Mouse (Mus musculus) intestine, postnatal 0 days (tissue): ENCODE measurements around the gene Ccdc146. TPM values are rescaled to one million over a fixed set of nuclear protein-coding genes. Genes with fewer than 3 reads are reported as not detected.

Experiments
- ATAC-seq: fragments of 200-750 bp; cut with Nextera tagmentation; 2 replicates; pipeline ENCODE4 v1.8.0; 2017; ENCODE audit warnings: mild to moderate bottlenecking, moderate TSS enrichment, moderate library complexity
- H3K27ac ChIP-seq: fragments of 300-500 bp; sonication (generic); 2 replicates; pipeline ENCODE4 v1.5.1; 2014; ENCODE audit warnings: mild to moderate bottlenecking, low read depth, low read length, moderate library complexity
- H3K27me3 ChIP-seq: fragments of 300-500 bp; sonication (generic); replicated peaks from 2 replicates; pipeline ENCODE4 v1.6.1; 2014; ENCODE audit warnings: low read length, mixed read lengths; ENCODE audit not compliant: control insufficient read depth, insufficient read depth
- H3K36me3 ChIP-seq: fragments of 300-500 bp; sonication (generic); 2 replicates; pipeline ENCODE4 v1.6.1; 2014; ENCODE audit warnings: mild to moderate bottlenecking, moderate library complexity; ENCODE audit not compliant: control insufficient read depth, insufficient read depth
- H3K4me1 ChIP-seq: fragments of 300-500 bp; sonication (generic); replicated peaks from 2 replicates; pipeline ENCODE4 v1.6.1; 2014; ENCODE audit warnings: antibody characterized with exemption, low read length, mixed read lengths; ENCODE audit not compliant: control insufficient read depth, insufficient read depth
- H3K4me2 ChIP-seq: fragments of 300-500 bp; sonication (generic); replicated peaks from 2 replicates; pipeline ENCODE4 v1.6.1; 2014; ENCODE audit warnings: low read depth, mild to moderate bottlenecking, moderate library complexity
- H3K4me3 ChIP-seq: fragments of 300-500 bp; sonication (generic); 2 replicates; pipeline ENCODE4 v1.5.1; 2014; ENCODE audit warnings: low read depth, low read length
- H3K9ac ChIP-seq: fragments of 300-500 bp; sonication (generic); 2 replicates; pipeline ENCODE4 v1.6.1; 2014; ENCODE audit warnings: mild to moderate bottlenecking, low read depth, low read length
- H3K9me3 ChIP-seq: fragments of 300-500 bp; sonication (generic); 2 replicates; pipeline ENCODE4 v1.6.1; 2016; ENCODE audit warnings: mixed run types; ENCODE audit not compliant: control insufficient read depth
- CTCF ChIP-seq: sonication (generic); IDR thresholded peaks from 2 replicates; pipeline ENCODE4 v1.5.1; 2016; ENCODE audit warnings: low read depth, mild to moderate bottlenecking, control low read depth, antibody characterized with exemption, moderate library complexity
- WGBS: fragments of 180-500 bp; shearing (Covaris S2); extraction: QIAGEN DNeasy Blood & Tissue Kit; methylation state at CpG from one replicate; pipeline ENCODE4 v1.1.7; 2014; 5-methylcytosine and 5-hydroxymethylcytosine counted together
- polyA plus RNA-seq: library from polyadenylated mRNA; unstranded; fragments of >200 nt; fragmentation: Nextera tagmentation; extraction: Ambion mirVana; gene quantifications from 2 replicates; pipeline ENCODE4 v1.2.1, GENCODE M21; 2015

Ccdc146 gene
- polyA plus RNA-seq, 1 experiment from 2014 or later: 0.44 TPM

- Histone ChIP-seq H3K36me3 (no peaks in the 10 kb centered on the region), H3K27me3 (no peaks in the 10 kb centered on the region), H3K4me2 (no peak overlapping the region), H3K4me3 (no peak overlapping the region), H3K27ac (no peak overlapping the region), H3K4me1 (no peaks in the 10 kb centered on the region), H3K9me3 (no peaks in the 10 kb centered on the region), H3K9ac (no peak overlapping the region)
- no peak for TF ChIP-seq CTCF
- ATAC-seq: no peak
- 65% methylated on average over 1 of the region's 1 CpGs for WGBS
Measured at GRCm38 (mm10) chr5:21414116-21414820, 10.2 kb downstream of the Ccdc146 start.

DNA sequence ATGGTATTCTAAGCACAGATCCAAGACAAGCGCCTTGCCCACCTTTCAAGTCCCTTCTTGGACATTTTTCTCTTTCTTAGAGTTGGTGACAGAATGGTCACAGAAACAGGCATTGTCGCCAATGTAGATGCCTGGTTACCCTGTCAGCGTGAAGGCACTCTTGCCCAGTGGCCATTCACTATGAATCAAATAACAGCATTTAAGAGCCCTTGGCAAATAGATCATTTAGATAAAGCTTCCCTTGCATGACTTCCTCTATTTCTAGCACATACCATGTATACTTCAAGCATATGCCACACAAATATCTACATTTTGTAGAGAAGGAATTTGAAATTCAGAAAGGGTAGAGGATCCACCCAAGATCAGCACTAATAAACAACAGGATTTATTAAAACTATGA lies 11.2 kb downstream of the Ccdc146 start:
- no peaks in the 10 kb centered on the region for H3K27me3 ChIP-seq
- no peak overlapping the region for H3K4me3 ChIP-seq
- no peaks in the 10 kb centered on the region for H3K9me3 ChIP-seq
- 83% methylated on average over 3 of the region's 3 CpGs for WGBS
- no peaks in the 10 kb centered on the region for H3K36me3 ChIP-seq
- H3K4me1 ChIP-seq: no peaks in the 10 kb centered on the region
- no peak overlapping the region for H3K9ac ChIP-seq
- no peak for ATAC-seq
- H3K27ac ChIP-seq: no peak overlapping the region
- TF ChIP-seq CTCF: no peak
- no peak overlapping the region for H3K4me2 ChIP-seq

- H3K4me3 ChIP-seq: no peak overlapping the region
- no peaks in the 10 kb centered on the region for H3K9me3 ChIP-seq
- 79% methylated on average over 5 of the region's 5 CpGs for WGBS
- no peaks in the 10 kb centered on the region for H3K36me3 ChIP-seq
- no peaks in the 10 kb centered on the region for H3K4me1 ChIP-seq
- H3K4me2 ChIP-seq: no peak overlapping the region
- ATAC-seq: no peak
- no peak overlapping the region for H3K9ac ChIP-seq
- H3K27ac ChIP-seq: no peak overlapping the region
- no peak for TF ChIP-seq CTCF
- no peaks in the 10 kb centered on the region for H3K27me3 ChIP-seq
Measured at GRCm38 (mm10) chr5:21412056-21412455, 12.4 kb downstream of the Ccdc146 start.

- H3K4me3 ChIP-seq: no peak overlapping the region
- no peaks in the 10 kb centered on the region for H3K4me1 ChIP-seq
- no peak overlapping the region for H3K4me2 ChIP-seq
- no peaks in the 10 kb centered on the region for H3K9me3 ChIP-seq
- ATAC-seq: no peak
- no peaks in the 10 kb centered on the region for H3K36me3 ChIP-seq
- 82% methylated on average over 5 of the region's 5 CpGs for WGBS
- H3K27ac ChIP-seq: no peak overlapping the region
- no peak overlapping the region for H3K9ac ChIP-seq
- TF ChIP-seq CTCF: no peak
- H3K27me3 ChIP-seq: no peaks in the 10 kb centered on the region
Measured at GRCm38 (mm10) chr5:21411261-21411666, 13.2 kb downstream of the Ccdc146 start.

- no peaks in the 10 kb centered on the region for H3K27me3 ChIP-seq
- H3K4me3 ChIP-seq: no peak overlapping the region
- H3K36me3 ChIP-seq: no peaks in the 10 kb centered on the region
- no peak overlapping the region for H3K9ac ChIP-seq
- 26% methylated on average over 7 of the region's 7 CpGs for WGBS
- H3K9me3 ChIP-seq: no peaks in the 10 kb centered on the region
- ATAC-seq: no peak
- 0 out of 2 replicates have a peak, but pooled peaks cover 2% of the 10 kb centered on the region for H3K4me1 ChIP-seq
- H3K4me2 ChIP-seq: no peak overlapping the region
- no peak overlapping the region for H3K27ac ChIP-seq
- TF ChIP-seq CTCF: no peak
Measured at GRCm38 (mm10) chr5:21395205-21395840, 29.2 kb downstream of the Ccdc146 start.

DNA sequence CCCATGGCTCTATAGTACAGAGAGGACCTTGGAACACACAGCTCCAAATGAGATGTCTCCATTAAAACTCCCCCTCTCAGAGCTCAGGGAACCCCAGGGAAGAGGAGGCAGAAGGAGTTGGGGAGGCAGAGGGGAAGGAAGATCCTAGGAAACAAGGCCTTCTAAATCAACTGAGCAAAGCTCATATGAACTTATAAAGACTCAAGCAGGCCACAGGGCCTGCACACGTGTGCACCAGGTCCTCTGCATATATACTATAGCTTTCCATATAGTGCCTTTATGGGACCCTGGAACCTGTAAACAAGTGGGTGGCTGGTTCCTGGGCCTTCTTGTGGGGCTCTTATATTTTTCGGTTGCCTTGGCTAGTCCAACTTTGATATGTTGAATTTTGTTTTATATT lies 29.9 kb downstream of the Ccdc146 start:
- TF ChIP-seq CTCF: no peak
- Histone ChIP-seq H3K9ac (no peak overlapping the region), H3K36me3 (no peaks in the 10 kb centered on the region), H3K9me3 (no peaks in the 10 kb centered on the region), H3K4me1 (0 out of 2 replicates have a peak, but pooled peaks cover 2% of the 10 kb centered on the region), H3K27me3 (no peaks in the 10 kb centered on the region), H3K27ac (no peak overlapping the region), H3K4me2 (no peak overlapping the region), H3K4me3 (no peak overlapping the region)
- WGBS: 84% methylated on average over 2 of the region's 2 CpGs
- ATAC-seq: no peak
